Mouse (Mus musculus) cerebellum, adult 2 months (tissue): ENCODE results near the gene Zbtb11.

Experiments
- CTCF ChIP-seq: fragments of 200-500 bp; IDR thresholded peaks from 2 replicates; pipeline ENCODE4 v1.5.1; 2011; ENCODE audit warnings: low read depth, mild to moderate bottlenecking, control low read depth, low read length, moderate library complexity, borderline replicate concordance; ENCODE audit not compliant: insufficient read depth
- POLR2A ChIP-seq: fragments of 200-500 bp; IDR thresholded peaks from 2 replicates; pipeline ENCODE4 v1.6.1; 2011; ENCODE audit warnings: low read length, control low read depth, borderline replicate concordance; ENCODE audit not compliant: insufficient read depth

DNA sequence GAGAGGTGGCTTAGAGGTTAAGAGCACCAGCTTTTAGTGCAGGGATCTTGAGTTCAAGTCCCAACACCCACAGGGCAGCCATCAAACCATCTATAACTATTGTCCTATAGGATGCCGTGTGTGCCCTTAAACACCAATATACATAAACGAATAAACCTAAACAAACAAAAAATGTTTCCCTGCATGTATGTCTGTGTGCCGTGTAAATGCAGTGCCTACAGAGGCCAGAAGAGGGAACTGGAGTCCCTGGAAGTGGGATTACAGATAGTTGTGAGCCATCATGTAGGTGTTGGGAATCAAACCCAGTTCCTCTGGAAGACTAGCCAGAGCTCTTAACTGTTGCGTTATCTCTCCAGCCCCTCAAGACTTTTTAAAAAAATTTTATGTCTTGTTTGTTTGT lies 32.9 kb upstream of the Zbtb11 start:
- no peak for TF ChIP-seq POLR2A
- TF ChIP-seq CTCF: no peak
